Mouse (Mus musculus): ENCODE data around the gene Abhd2. TPM values are rescaled to one million over a fixed set of nuclear protein-coding genes. Genes with fewer than 3 reads are reported as not detected.
"Not testable (repeated sequence)": the region's sequence is repeated elsewhere in the genome, so short reads cannot be mapped to it uniquely, and the experiment has no call there.

Gene Abhd2
- polyA plus RNA-seq, 1 experiment from 2014 or later = 23.1 TPM

GRCm38 (mm10) chr7:79271861-79272788 lies 874 bp upstream of the Abhd2 start:
- Histone ChIP-seq H3K27ac (ENCODE audit: low read length) (peak overlapping the region; percentile 49; the same call in 1 of the 2 replicates), H3K27me3 (replicated peaks; ENCODE audit: control insufficient read depth, insufficient read depth, low read length) (no peaks in the 10 kb centered on the region), H3K36me3 (ENCODE audit: control insufficient read depth, insufficient read depth) (no peaks in the 10 kb centered on the region), H3K4me3 (replicated peaks; ENCODE audit: low read length) (peak overlapping the region; percentile 83), H3K9ac (replicated peaks; ENCODE audit: low read depth, low read length) (peak overlapping the region; percentile 47; the same call in 1 of the 2 replicates), H3K4me1 (replicated peaks; ENCODE audit: control insufficient read depth, insufficient read depth, low read length) (peaks cover 36% of the 10 kb centered on the region), H3K9me3 (ENCODE audit: control insufficient read depth, low read length) (no peaks in the 10 kb centered on the region), H3K4me2 (ENCODE audit: low read length) (peak overlapping the region; percentile 76)
- no peak for ATAC-seq
- 83% methylated on average over 16 of the region's 16 CpGs for WGBS

- H3K4me2 ChIP-seq (ENCODE audit: low read length) = peak overlapping the region; percentile 97
- ATAC-seq = no peak
- H3K27me3 ChIP-seq (replicated peaks; ENCODE audit: control insufficient read depth, insufficient read depth, low read length) = no peaks in the 10 kb centered on the region
- no peaks in the 10 kb centered on the region for H3K36me3 ChIP-seq (ENCODE audit: control insufficient read depth, insufficient read depth)
- H3K4me3 ChIP-seq (replicated peaks; ENCODE audit: low read length) = peak overlapping the region; percentile 83
- 6% methylated on average over 15 of the region's 15 CpGs for WGBS
- H3K9me3 ChIP-seq (ENCODE audit: control insufficient read depth, low read length) = no peaks in the 10 kb centered on the region
- H3K4me1 ChIP-seq (replicated peaks; ENCODE audit: control insufficient read depth, insufficient read depth, low read length) = peaks cover 45% of the 10 kb centered on the region
- H3K27ac ChIP-seq (ENCODE audit: low read length) = peak overlapping the region; percentile 74
- H3K9ac ChIP-seq (replicated peaks; ENCODE audit: low read depth, low read length) = peak overlapping the region; percentile 70
Observed at GRCm38 (mm10) chr7:79273738-79274472, 906 bp downstream of the Abhd2 start.

- Histone ChIP-seq H3K4me2 (ENCODE audit: low read length) (peak overlapping the region; percentile 97), H3K27me3 (replicated peaks; ENCODE audit: control insufficient read depth, insufficient read depth, low read length) (no peaks in the 10 kb centered on the region), H3K36me3 (ENCODE audit: control insufficient read depth, insufficient read depth) (no peaks in the 10 kb centered on the region), H3K27ac (ENCODE audit: low read length) (no peak overlapping the region), H3K4me3 (replicated peaks; ENCODE audit: low read length) (peak overlapping the region; percentile 83), H3K9me3 (ENCODE audit: control insufficient read depth, low read length) (no peaks in the 10 kb centered on the region), H3K4me1 (replicated peaks; ENCODE audit: control insufficient read depth, insufficient read depth, low read length) (peaks cover 51% of the 10 kb centered on the region), H3K9ac (replicated peaks; ENCODE audit: low read depth, low read length) (peak overlapping the region; percentile 70)
- WGBS = 76% methylated on average over 8 of the region's 8 CpGs
- no peak for ATAC-seq
Observed at GRCm38 (mm10) chr7:79274473-79275010, 1.5 kb downstream of the Abhd2 start.

GRCm38 (mm10) chr7:79275345-79275744 lies 2.3 kb downstream of the Abhd2 start:
- 43% methylated on average over 11 of the region's 11 CpGs for WGBS
- no peak for ATAC-seq
- Histone ChIP-seq H3K4me2 (ENCODE audit: low read length) (peak overlapping the region; percentile 97), H3K4me1 (replicated peaks; ENCODE audit: control insufficient read depth, insufficient read depth, low read length) (peaks cover 51% of the 10 kb centered on the region), H3K36me3 (ENCODE audit: control insufficient read depth, insufficient read depth) (no peaks in the 10 kb centered on the region), H3K27me3 (replicated peaks; ENCODE audit: control insufficient read depth, insufficient read depth, low read length) (no peaks in the 10 kb centered on the region), H3K27ac (ENCODE audit: low read length) (0 out of 2 replicates have a peak overlapping the region, but pooled peaks have one; percentile 26), H3K9me3 (ENCODE audit: control insufficient read depth, low read length) (no peaks in the 10 kb centered on the region), H3K4me3 (replicated peaks; ENCODE audit: low read length) (peak overlapping the region; percentile 83), H3K9ac (replicated peaks; ENCODE audit: low read depth, low read length) (peak overlapping the region; percentile 31; the same call in 1 of the 2 replicates)

GRCm38 (mm10) chr7:79278432-79278831 lies 5.4 kb downstream of the Abhd2 start:
- no peaks in the 10 kb centered on the region for H3K36me3 ChIP-seq (ENCODE audit: control insufficient read depth, insufficient read depth)
- no peak overlapping the region; the same call in 1 of the 2 replicates for H3K4me2 ChIP-seq (ENCODE audit: low read length)
- no peaks in the 10 kb centered on the region for H3K9me3 ChIP-seq (ENCODE audit: control insufficient read depth, low read length)
- H3K27me3 ChIP-seq (replicated peaks; ENCODE audit: control insufficient read depth, insufficient read depth, low read length) = no peaks in the 10 kb centered on the region
- H3K4me1 ChIP-seq (replicated peaks; ENCODE audit: control insufficient read depth, insufficient read depth, low read length) = peaks cover 56% of the 10 kb centered on the region
- H3K4me3 ChIP-seq (replicated peaks; ENCODE audit: low read length) = no peak overlapping the region
- H3K9ac ChIP-seq (replicated peaks; ENCODE audit: low read depth, low read length) = no peak overlapping the region
- ATAC-seq = no peak
- peak overlapping the region; percentile 28 for H3K27ac ChIP-seq (ENCODE audit: low read length)
- WGBS = 39% methylated on average over 13 of the region's 13 CpGs

GRCm38 (mm10) chr7:79279376-79280029 lies 6.5 kb downstream of the Abhd2 start:
- no peak overlapping the region for H3K4me2 ChIP-seq (ENCODE audit: low read length)
- no peaks in the 10 kb centered on the region for H3K36me3 ChIP-seq (ENCODE audit: control insufficient read depth, insufficient read depth)
- H3K9ac ChIP-seq (replicated peaks; ENCODE audit: low read depth, low read length) = no peak overlapping the region

GRCm38 (mm10) chr7:79282883-79283670 lies 10.1 kb downstream of the Abhd2 start:
- ATAC-seq = no peak
- no peak overlapping the region for H3K4me3 ChIP-seq (replicated peaks; ENCODE audit: low read length)
- H3K4me2 ChIP-seq (ENCODE audit: low read length) = no peak overlapping the region
- no peaks in the 10 kb centered on the region for H3K36me3 ChIP-seq (ENCODE audit: control insufficient read depth, insufficient read depth)
- no peak overlapping the region for H3K9ac ChIP-seq (replicated peaks; ENCODE audit: low read depth, low read length)
- H3K27ac ChIP-seq (ENCODE audit: low read length) = no peak overlapping the region
- no peaks in the 10 kb centered on the region for H3K27me3 ChIP-seq (replicated peaks; ENCODE audit: control insufficient read depth, insufficient read depth, low read length)
- WGBS = 79% methylated on average over 12 of the region's 12 CpGs
- H3K4me1 ChIP-seq (replicated peaks; ENCODE audit: control insufficient read depth, insufficient read depth, low read length) = peaks cover 42% of the 10 kb centered on the region
- no peaks in the 10 kb centered on the region for H3K9me3 ChIP-seq (ENCODE audit: control insufficient read depth, low read length)

More at GRCm38 (mm10) chr7:79279376-79280029, 6.5 kb downstream of the Abhd2 start:
- 66% methylated on average over 10 of the region's 10 CpGs for WGBS
- Histone ChIP-seq H3K4me3 (replicated peaks; ENCODE audit: low read length) (no peak overlapping the region), H3K4me1 (replicated peaks; ENCODE audit: control insufficient read depth, insufficient read depth, low read length) (peaks cover 58% of the 10 kb centered on the region), H3K27me3 (replicated peaks; ENCODE audit: control insufficient read depth, insufficient read depth, low read length) (no peaks in the 10 kb centered on the region), H3K9me3 (ENCODE audit: control insufficient read depth, low read length) (no peaks in the 10 kb centered on the region), H3K27ac (ENCODE audit: low read length) (no peak overlapping the region)
- ATAC-seq = no peak

- H3K9me3 ChIP-seq (ENCODE audit: control insufficient read depth, low read length); ATAC-seq; H3K4me3 ChIP-seq (replicated peaks; ENCODE audit: low read length); H3K4me2 ChIP-seq (ENCODE audit: low read length); H3K36me3 ChIP-seq (ENCODE audit: control insufficient read depth, insufficient read depth); H3K27ac ChIP-seq (ENCODE audit: low read length); H3K27me3 ChIP-seq (replicated peaks; ENCODE audit: control insufficient read depth, insufficient read depth, low read length); H3K9ac ChIP-seq (replicated peaks; ENCODE audit: low read depth, low read length): not testable (repeated sequence)
- WGBS = 68% methylated on average over 1 of the region's 1 CpGs
- H3K4me1 ChIP-seq (replicated peaks; ENCODE audit: control insufficient read depth, insufficient read depth, low read length) = peaks cover 37% of the 10 kb centered on the region
Observed at GRCm38 (mm10) chr7:79283671-79283941, 10.6 kb downstream of the Abhd2 start.
